Mouse (Mus musculus) cortical plate, adult 2 months (tissue): ENCODE measurements around the gene Gsk3b.

Source experiments
- CTCF ChIP-seq: fragments of 200-500 bp; IDR thresholded peaks from 2 replicates; pipeline ENCODE4 v1.5.1; 2011; ENCODE audit warnings: mild to moderate bottlenecking, control low read depth, low read length; ENCODE audit not compliant: insufficient read depth; ENCODE audit errors: extremely low read depth
- POLR2A ChIP-seq: fragments of 200-500 bp; IDR thresholded peaks from 2 replicates; pipeline ENCODE4 v1.6.1; 2011; ENCODE audit warnings: mild to moderate bottlenecking, low read length, control low read depth; ENCODE audit not compliant: insufficient read depth; ENCODE audit errors: extremely low read depth

DNA sequence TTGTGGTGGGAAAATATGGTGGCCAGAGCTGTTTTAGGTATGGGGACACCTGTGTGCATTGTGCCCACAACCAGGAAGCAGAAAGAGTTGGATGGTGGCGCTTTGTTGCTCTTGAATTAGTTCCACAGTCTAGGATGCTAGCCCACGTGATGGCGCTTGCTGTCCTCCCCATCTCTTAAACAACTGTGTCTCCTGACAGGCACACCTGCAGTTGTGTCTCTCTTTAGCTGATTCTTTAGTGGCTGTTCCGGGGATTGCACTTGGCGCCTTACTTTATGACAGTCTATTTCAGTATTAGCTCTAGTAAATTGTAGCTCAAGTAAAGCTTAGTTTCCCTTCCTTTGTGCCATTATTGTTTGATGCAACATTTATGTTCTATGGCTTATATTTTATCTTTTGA, 80.2 kb downstream of the Gsk3b start:
- TF ChIP-seq CTCF (no peak), POLR2A (no peak)
